Mouse (Mus musculus): ENCODE results near the gene Plk4.
A peak's percentile ranks its signal among the peaks of the same experiment; 100 is the strongest.
"Not testable (repeated sequence)": the region's sequence is repeated elsewhere in the genome, so short reads cannot be mapped to it uniquely, and the experiment has no call there.

Gene Plk4

GRCm38 (mm10) chr3:40799530-40800372, at the start of gene Plk4:
Plk4 (plus strand) TSS chr3:40800019.
- peak; percentile 98 for DNase-seq

GRCm38 (mm10) chr3:40760746-40761145, 39.1 kb upstream of the Plk4 start:
- no peak for DNase-seq

- DNase-seq: no peak
Measured at GRCm38 (mm10) chr3:40761312-40761711, 38.5 kb upstream of the Plk4 start.

- no peak for DNase-seq
Measured at GRCm38 (mm10) chr3:40793783-40794182, 6.0 kb upstream of the Plk4 start.

- DNase-seq: no peak
Measured at GRCm38 (mm10) chr3:40798054-40798453, 1.8 kb upstream of the Plk4 start.

- DNase-seq: peak; percentile 79
Measured at GRCm38 (mm10) chr3:40798500-40798899, 1.3 kb upstream of the Plk4 start.

GRCm38 (mm10) chr3:40800373-40800823, 579 bp downstream of the Plk4 start:
- DNase-seq: peak; percentile 88

- DNase-seq: no peak
Measured at GRCm38 (mm10) chr3:40806871-40807270, 7.1 kb downstream of the Plk4 start.

GRCm38 (mm10) chr3:40808686-40809085, 8.9 kb downstream of the Plk4 start:
- no peak for DNase-seq

- DNase-seq: no peak
Measured at GRCm38 (mm10) chr3:40809894-40810293, 10.1 kb downstream of the Plk4 start.

GRCm38 (mm10) chr3:40813275-40813674, 13.5 kb downstream of the Plk4 start:
- no peak for DNase-seq

GRCm38 (mm10) chr3:40845521-40845920, 45.7 kb downstream of the Plk4 start:
- DNase-seq: not testable (repeated sequence)

- peak; percentile 97 for DNase-seq
Measured at GRCm38 (mm10) chr3:40846473-40846956, 46.7 kb downstream of the Plk4 start, which contains the start of gene Mfsd8. Mfsd8 (minus strand) TSS chr3:40846886.

- not testable (repeated sequence) for DNase-seq
Measured at GRCm38 (mm10) chr3:40846957-40847017, 47.0 kb downstream of the Plk4 start, which contains the start of gene Abhd18. Abhd18 (plus strand) TSS chr3:40846970.

- DNase-seq: peak; percentile 74
Measured at GRCm38 (mm10) chr3:40847018-40847417, 47.2 kb downstream of the Plk4 start.

- not testable (repeated sequence) for DNase-seq
Measured at GRCm38 (mm10) chr3:40847936-40848335, 48.1 kb downstream of the Plk4 start.

- not testable (repeated sequence) for DNase-seq
Measured at GRCm38 (mm10) chr3:40853123-40853738, 53.4 kb downstream of the Plk4 start.

Data from liver (tissue).